Mouse (Mus musculus): ENCODE measurements around the gene Sh3pxd2b.

DNA sequence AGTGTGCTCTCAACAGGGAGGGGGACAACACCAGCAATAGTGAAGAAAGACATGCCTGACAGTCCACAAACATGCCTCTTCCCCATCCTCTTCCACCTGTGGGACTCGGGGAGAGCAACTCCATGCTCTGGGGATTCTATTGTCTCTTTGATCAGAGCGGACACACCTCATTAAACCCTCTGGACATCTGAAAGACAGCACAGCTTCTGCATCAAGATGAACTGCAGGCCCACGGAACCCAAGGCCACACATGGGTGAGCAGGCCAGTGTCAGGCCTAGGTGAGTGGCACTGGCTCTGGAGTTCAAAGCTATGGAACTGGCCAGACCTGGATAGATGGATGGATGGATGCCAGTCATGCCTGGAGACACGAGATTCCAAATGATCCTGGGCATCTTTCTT lies 38.2 kb upstream of the Sh3pxd2b start:
- no peak for TF ChIP-seq GATA1 (IDR thresholded peaks at IDR 0.05; ENCODE audit: low read length)
- TF ChIP-seq TAL1 (IDR thresholded peaks at IDR 0.05; ENCODE audit: low read length), result no peak

All from erythroblast, embryonic 14.5 days (primary cell).